Mouse (Mus musculus): Measurements from ENCODE around the gene Tchhl1. TPM values are rescaled to one million over a fixed set of nuclear protein-coding genes. Genes with fewer than 3 reads are reported as not detected.
"Not testable (repeated sequence)": the region's sequence is repeated elsewhere in the genome, so short reads cannot be mapped to it uniquely, and the experiment has no call there.

The Tchhl1 gene
- polyA plus RNA-seq (2016; fragmentation: Nextera tagmentation; extraction: Ambion mirVana): not detected in 2 replicates

- Histone ChIP-seq H3K9me3 (replicated peaks) (no peaks in the 10 kb centered on the region), H3K4me1 (no peaks in the 10 kb centered on the region), H3K36me3 (no peaks in the 10 kb centered on the region), H3K4me3 (no peak within 1 kb of the TSS), H3K27ac (no peak within 1 kb of the TSS), H3K27me3 (ENCODE audit: low read depth, poor library complexity, severe bottlenecking) (no peaks in the 10 kb centered on the region)
- WGBS: 43% methylated on average over 5 of the region's 5 CpGs
- no peak for DNase-seq (ENCODE audit: low spot score)
Observed at GRCm38 (mm10) chr3:93468561-93468960, at the start of gene Tchhl1. Gene Tchhl1, plus strand, starts transcription at chr3:93468754.

GRCm38 (mm10) chr3:93431673-93432072, 36.9 kb upstream of the Tchhl1 start:
- 63% methylated on average over 3 of the region's 3 CpGs for WGBS

GRCm38 (mm10) chr3:93442030-93442429, 26.5 kb upstream of the Tchhl1 start, which contains the start of gene Tchh:
Gene Tchh, plus strand, starts transcription at chr3:93442330.
- no peak within 1 kb of the TSS for H3K4me3 ChIP-seq
- peaks cover 62% of the 10 kb centered on the region for H3K27me3 ChIP-seq (ENCODE audit: low read depth, poor library complexity, severe bottlenecking)
- H3K27ac ChIP-seq: no peak within 1 kb of the TSS
- H3K4me1 ChIP-seq: peaks cover 28% of the 10 kb centered on the region
- H3K9me3 ChIP-seq (replicated peaks): no peaks in the 10 kb centered on the region
- no peak for DNase-seq (ENCODE audit: low spot score)
- 95% methylated on average over 1 of the region's 1 CpGs for WGBS
- H3K36me3 ChIP-seq: no peaks in the 10 kb centered on the region

More at GRCm38 (mm10) chr3:93431673-93432072, 36.9 kb upstream of the Tchhl1 start:
- DNase-seq (ENCODE audit: low spot score): no peak
- H3K4me1 ChIP-seq: no peaks in the 10 kb centered on the region
- H3K27me3 ChIP-seq (ENCODE audit: low read depth, poor library complexity, severe bottlenecking): no peaks in the 10 kb centered on the region
- no peak overlapping the region for H3K4me3 ChIP-seq
- H3K9me3 ChIP-seq (replicated peaks): no peaks in the 10 kb centered on the region
- no peak overlapping the region for H3K27ac ChIP-seq
- H3K36me3 ChIP-seq: no peaks in the 10 kb centered on the region

- Histone ChIP-seq H3K27ac (no peak overlapping the region), H3K4me3 (peak overlapping the region; percentile 55), H3K36me3 (no peaks in the 10 kb centered on the region), H3K4me1 (peaks cover 36% of the 10 kb centered on the region), H3K27me3 (ENCODE audit: low read depth, poor library complexity, severe bottlenecking) (peaks cover 78% of the 10 kb centered on the region), H3K9me3 (replicated peaks) (no peaks in the 10 kb centered on the region)
- WGBS: under 1% methylated on average over 38 of the region's 38 CpGs
- peak; percentile 70 for DNase-seq (ENCODE audit: low spot score)
Observed at GRCm38 (mm10) chr3:93443501-93444101, 25.0 kb upstream of the Tchhl1 start.

GRCm38 (mm10) chr3:93444343-93445164, 24.0 kb upstream of the Tchhl1 start:
- Histone ChIP-seq H3K27me3 (ENCODE audit: low read depth, poor library complexity, severe bottlenecking) (peaks cover 84% of the 10 kb centered on the region), H3K4me1 (peaks cover 36% of the 10 kb centered on the region), H3K9me3 (replicated peaks) (no peaks in the 10 kb centered on the region), H3K36me3 (no peaks in the 10 kb centered on the region), H3K27ac (peak overlapping the region; percentile 58), H3K4me3 (peak overlapping the region; percentile 55)
- peak; percentile 81 for DNase-seq (ENCODE audit: low spot score)
- WGBS: under 1% methylated on average over 56 of the region's 56 CpGs

GRCm38 (mm10) chr3:93445165-93445705, 23.3 kb upstream of the Tchhl1 start:
- H3K27ac ChIP-seq: no peak overlapping the region

GRCm38 (mm10) chr3:93446128-93446755, 22.3 kb upstream of the Tchhl1 start:
- Histone ChIP-seq H3K36me3 (no peaks in the 10 kb centered on the region), H3K4me1 (peaks cover 36% of the 10 kb centered on the region), H3K9me3 (replicated peaks) (no peaks in the 10 kb centered on the region), H3K27ac (no peak overlapping the region), H3K27me3 (ENCODE audit: low read depth, poor library complexity, severe bottlenecking) (peaks cover 81% of the 10 kb centered on the region), H3K4me3 (peak overlapping the region; percentile 53)
- DNase-seq (ENCODE audit: low spot score): peak; percentile 62
- WGBS: under 1% methylated on average over 54 of the region's 54 CpGs

More at GRCm38 (mm10) chr3:93445165-93445705, 23.3 kb upstream of the Tchhl1 start:
- Histone ChIP-seq H3K9me3 (replicated peaks) (no peaks in the 10 kb centered on the region), H3K4me3 (peak overlapping the region; percentile 55), H3K27me3 (ENCODE audit: low read depth, poor library complexity, severe bottlenecking) (peaks cover 90% of the 10 kb centered on the region), H3K4me1 (peaks cover 36% of the 10 kb centered on the region), H3K36me3 (no peaks in the 10 kb centered on the region)
- WGBS: under 1% methylated on average over 36 of the region's 36 CpGs
- peak; percentile 57 for DNase-seq (ENCODE audit: low spot score)

GRCm38 (mm10) chr3:93446756-93447137, 21.8 kb upstream of the Tchhl1 start:
- Histone ChIP-seq H3K4me1 (peaks cover 36% of the 10 kb centered on the region), H3K4me3 (peak overlapping the region; percentile 53), H3K27me3 (ENCODE audit: low read depth, poor library complexity, severe bottlenecking) (peaks cover 76% of the 10 kb centered on the region)
- H3K9me3 ChIP-seq (replicated peaks); DNase-seq (ENCODE audit: low spot score); H3K27ac ChIP-seq; H3K36me3 ChIP-seq: not testable (repeated sequence)
- WGBS: 1% methylated on average over 32 of the region's 32 CpGs

- WGBS: under 1% methylated on average over 59 of the region's 59 CpGs
- H3K4me3 ChIP-seq: peak overlapping the region; percentile 53
- peaks cover 71% of the 10 kb centered on the region for H3K27me3 ChIP-seq (ENCODE audit: low read depth, poor library complexity, severe bottlenecking)
- peaks cover 36% of the 10 kb centered on the region for H3K4me1 ChIP-seq
- peak; percentile 74 for DNase-seq (ENCODE audit: low spot score)
- no peaks in the 10 kb centered on the region for H3K9me3 ChIP-seq (replicated peaks)
- no peak overlapping the region for H3K27ac ChIP-seq
- H3K36me3 ChIP-seq: no peaks in the 10 kb centered on the region
Observed at GRCm38 (mm10) chr3:93447138-93447841, 21.3 kb upstream of the Tchhl1 start.

- Histone ChIP-seq H3K27me3 (ENCODE audit: low read depth, poor library complexity, severe bottlenecking) (no peaks in the 10 kb centered on the region), H3K36me3 (no peaks in the 10 kb centered on the region), H3K4me3 (no peak overlapping the region), H3K4me1 (no peaks in the 10 kb centered on the region), H3K27ac (no peak overlapping the region), H3K9me3 (replicated peaks) (no peaks in the 10 kb centered on the region)
- DNase-seq (ENCODE audit: low spot score): no peak
- WGBS: 58% methylated on average over 3 of the region's 3 CpGs
Observed at GRCm38 (mm10) chr3:93466556-93466955, 2.0 kb upstream of the Tchhl1 start.

- WGBS: 87% methylated on average over 4 of the region's 4 CpGs
- no peaks in the 10 kb centered on the region for H3K27me3 ChIP-seq (ENCODE audit: low read depth, poor library complexity, severe bottlenecking)
- H3K36me3 ChIP-seq: no peaks in the 10 kb centered on the region
- no peaks in the 10 kb centered on the region for H3K4me1 ChIP-seq
- H3K9me3 ChIP-seq (replicated peaks): no peaks in the 10 kb centered on the region
- no peak for DNase-seq (ENCODE audit: low spot score)
- no peak overlapping the region for H3K27ac ChIP-seq
- no peak overlapping the region for H3K4me3 ChIP-seq
Observed at GRCm38 (mm10) chr3:93467130-93467529, 1.4 kb upstream of the Tchhl1 start.

- no peaks in the 10 kb centered on the region for H3K27me3 ChIP-seq (ENCODE audit: low read depth, poor library complexity, severe bottlenecking)
- no peaks in the 10 kb centered on the region for H3K4me1 ChIP-seq
- H3K27ac ChIP-seq: no peak overlapping the region
- no peak for DNase-seq (ENCODE audit: low spot score)
- 83% methylated on average over 3 of the region's 3 CpGs for WGBS
- no peaks in the 10 kb centered on the region for H3K9me3 ChIP-seq (replicated peaks)
- H3K36me3 ChIP-seq: no peaks in the 10 kb centered on the region
- no peak overlapping the region for H3K4me3 ChIP-seq
Observed at GRCm38 (mm10) chr3:93469629-93470028, 1.1 kb downstream of the Tchhl1 start.

All from limb, embryonic 10.5 days (tissue).